Mouse (Mus musculus): ENCODE measurements around the gene Abhd10. TPM values are rescaled to one million over a fixed set of nuclear protein-coding genes. Genes with fewer than 3 reads are reported as not detected.

Abhd10 gene
- polyA plus RNA-seq, 1 experiment from 2014 or later = 39.5 TPM

- Histone ChIP-seq H3K27ac (ENCODE audit: low read depth, low read length) (no peak overlapping the region), H3K36me3 (ENCODE audit: control insufficient read depth, insufficient read depth, low read length) (peaks cover 29% of the 10 kb centered on the region), H3K9ac (ENCODE audit: low read depth, low read length) (no peak overlapping the region), H3K4me1 (ENCODE audit: control insufficient read depth, insufficient read depth, low read depth, low read length) (no peaks in the 10 kb centered on the region; the same call in 1 of the 2 replicates), H3K9me3 (ENCODE audit: control insufficient read depth, low read length) (no peaks in the 10 kb centered on the region), H3K27me3 (replicated peaks; ENCODE audit: control insufficient read depth, insufficient read depth, low read length) (no peaks in the 10 kb centered on the region), H3K4me2 (ENCODE audit: low read length) (no peak overlapping the region), H3K4me3 (ENCODE audit: low read length) (no peak overlapping the region)
- WGBS = 79% methylated on average over 5 of the region's 5 CpGs
- ATAC-seq = no peak
These were observed 28.1 kb downstream of the Abhd10 start for GRCm38 (mm10) chr16:45714489-45715150.

- Histone ChIP-seq H3K36me3 (ENCODE audit: control insufficient read depth, insufficient read depth, low read length) (peaks cover 29% of the 10 kb centered on the region), H3K27me3 (replicated peaks; ENCODE audit: control insufficient read depth, insufficient read depth, low read length) (no peaks in the 10 kb centered on the region), H3K4me3 (ENCODE audit: low read length) (no peak overlapping the region), H3K27ac (ENCODE audit: low read depth, low read length) (no peak overlapping the region), H3K4me1 (ENCODE audit: control insufficient read depth, insufficient read depth, low read depth, low read length) (no peaks in the 10 kb centered on the region), H3K4me2 (ENCODE audit: low read length) (no peak overlapping the region), H3K9ac (ENCODE audit: low read depth, low read length) (no peak overlapping the region), H3K9me3 (ENCODE audit: control insufficient read depth, low read length) (no peaks in the 10 kb centered on the region)
- no peak for ATAC-seq
- 81% methylated on average over 1 of the region's 1 CpGs for WGBS
These were observed 28.9 kb downstream of the Abhd10 start for GRCm38 (mm10) chr16:45713878-45714277.

- no peaks in the 10 kb centered on the region for H3K9me3 ChIP-seq (ENCODE audit: control insufficient read depth, low read length)
- no peak overlapping the region for H3K4me3 ChIP-seq (ENCODE audit: low read length)
- H3K27me3 ChIP-seq (replicated peaks; ENCODE audit: control insufficient read depth, insufficient read depth, low read length) = no peaks in the 10 kb centered on the region
- peaks cover 23% of the 10 kb centered on the region for H3K36me3 ChIP-seq (ENCODE audit: control insufficient read depth, insufficient read depth, low read length)
- no peak overlapping the region for H3K9ac ChIP-seq (ENCODE audit: low read depth, low read length)
- H3K4me1 ChIP-seq (ENCODE audit: control insufficient read depth, insufficient read depth, low read depth, low read length) = no peaks in the 10 kb centered on the region
- no peak overlapping the region for H3K27ac ChIP-seq (ENCODE audit: low read depth, low read length)
- ATAC-seq = no peak
- H3K4me2 ChIP-seq (ENCODE audit: low read length) = no peak overlapping the region
- 62% methylated on average over 5 of the region's 5 CpGs for WGBS
These were observed 29.5 kb downstream of the Abhd10 start for GRCm38 (mm10) chr16:45713261-45713660.

GRCm38 (mm10) chr16:45711263-45711662, 31.5 kb downstream of the Abhd10 start:
- H3K4me3 ChIP-seq (ENCODE audit: low read length) = no peak overlapping the region
- no peaks in the 10 kb centered on the region for H3K27me3 ChIP-seq (replicated peaks; ENCODE audit: control insufficient read depth, insufficient read depth, low read length)
- no peaks in the 10 kb centered on the region for H3K9me3 ChIP-seq (ENCODE audit: control insufficient read depth, low read length)
- H3K27ac ChIP-seq (ENCODE audit: low read depth, low read length) = no peak overlapping the region
- no peak overlapping the region for H3K4me2 ChIP-seq (ENCODE audit: low read length)
- ATAC-seq = peak; percentile 54; the same call in 1 of the 2 replicates
- no peaks in the 10 kb centered on the region for H3K4me1 ChIP-seq (ENCODE audit: control insufficient read depth, insufficient read depth, low read depth, low read length)
- H3K9ac ChIP-seq (ENCODE audit: low read depth, low read length) = no peak overlapping the region
- peaks cover 8% of the 10 kb centered on the region for H3K36me3 ChIP-seq (ENCODE audit: control insufficient read depth, insufficient read depth, low read length)
- WGBS = 74% methylated on average over 7 of the region's 7 CpGs

- H3K27ac ChIP-seq (ENCODE audit: low read depth, low read length) = no peak overlapping the region
- H3K27me3 ChIP-seq (replicated peaks; ENCODE audit: control insufficient read depth, insufficient read depth, low read length) = no peaks in the 10 kb centered on the region
- WGBS = 83% methylated on average over 5 of the region's 5 CpGs
- H3K4me3 ChIP-seq (ENCODE audit: low read length) = no peak overlapping the region
- ATAC-seq = no peak
- H3K9me3 ChIP-seq (ENCODE audit: control insufficient read depth, low read length) = no peaks in the 10 kb centered on the region
- H3K4me1 ChIP-seq (ENCODE audit: control insufficient read depth, insufficient read depth, low read depth, low read length) = peaks cover 3% of the 10 kb centered on the region; the same call in 1 of the 2 replicates
- no peak overlapping the region for H3K9ac ChIP-seq (ENCODE audit: low read depth, low read length)
- no peaks in the 10 kb centered on the region for H3K36me3 ChIP-seq (ENCODE audit: control insufficient read depth, insufficient read depth, low read length)
- H3K4me2 ChIP-seq (ENCODE audit: low read length) = no peak overlapping the region
These were observed 43.5 kb downstream of the Abhd10 start for GRCm38 (mm10) chr16:45699301-45699700.

GRCm38 (mm10) chr16:45697996-45698395, 44.8 kb downstream of the Abhd10 start:
- no peaks in the 10 kb centered on the region for H3K9me3 ChIP-seq (ENCODE audit: control insufficient read depth, low read length)
- no peaks in the 10 kb centered on the region for H3K36me3 ChIP-seq (ENCODE audit: control insufficient read depth, insufficient read depth, low read length)
- H3K27me3 ChIP-seq (replicated peaks; ENCODE audit: control insufficient read depth, insufficient read depth, low read length) = no peaks in the 10 kb centered on the region
- H3K4me3 ChIP-seq (ENCODE audit: low read length) = no peak overlapping the region
- no peak overlapping the region for H3K27ac ChIP-seq (ENCODE audit: low read depth, low read length)
- ATAC-seq = peak; percentile 88
- H3K4me1 ChIP-seq (ENCODE audit: control insufficient read depth, insufficient read depth, low read depth, low read length) = peaks cover 3% of the 10 kb centered on the region; the same call in 1 of the 2 replicates
- H3K9ac ChIP-seq (ENCODE audit: low read depth, low read length) = no peak overlapping the region
- H3K4me2 ChIP-seq (ENCODE audit: low read length) = no peak overlapping the region
- 53% methylated on average over 6 of the region's 6 CpGs for WGBS

GRCm38 (mm10) chr16:45695445-45696160, 47.2 kb downstream of the Abhd10 start:
- no peaks in the 10 kb centered on the region for H3K36me3 ChIP-seq (ENCODE audit: control insufficient read depth, insufficient read depth, low read length)
- H3K9me3 ChIP-seq (ENCODE audit: control insufficient read depth, low read length) = no peaks in the 10 kb centered on the region
- H3K4me2 ChIP-seq (ENCODE audit: low read length) = no peak overlapping the region
- WGBS = 49% methylated on average over 9 of the region's 9 CpGs
- peaks cover 4% of the 10 kb centered on the region for H3K4me1 ChIP-seq (ENCODE audit: control insufficient read depth, insufficient read depth, low read depth, low read length)
- H3K4me3 ChIP-seq (ENCODE audit: low read length) = no peak overlapping the region
- no peak overlapping the region for H3K27ac ChIP-seq (ENCODE audit: low read depth, low read length)
- peak; percentile 58 for ATAC-seq
- no peaks in the 10 kb centered on the region for H3K27me3 ChIP-seq (replicated peaks; ENCODE audit: control insufficient read depth, insufficient read depth, low read length)
- no peak overlapping the region for H3K9ac ChIP-seq (ENCODE audit: low read depth, low read length)

GRCm38 (mm10) chr16:45693558-45693957, 49.2 kb downstream of the Abhd10 start, which contains the start of gene Tmprss7:
Gene Tmprss7 (minus strand): TSS chr16:45693658.
- H3K4me3 ChIP-seq (ENCODE audit: low read length) = no peak within 1 kb of the TSS
- H3K9me3 ChIP-seq (ENCODE audit: control insufficient read depth, low read length) = no peaks in the 10 kb centered on the region
- no peak within 1 kb of the TSS for H3K27ac ChIP-seq (ENCODE audit: low read depth, low read length)
- no peak for ATAC-seq
- H3K36me3 ChIP-seq (ENCODE audit: control insufficient read depth, insufficient read depth, low read length) = no peaks in the 10 kb centered on the region
- H3K4me2 ChIP-seq (ENCODE audit: low read length) = no peak within 1 kb of the TSS
- H3K27me3 ChIP-seq (replicated peaks; ENCODE audit: control insufficient read depth, insufficient read depth, low read length) = no peaks in the 10 kb centered on the region
- WGBS = 66% methylated on average over 10 of the region's 10 CpGs
- peaks cover 8% of the 10 kb centered on the region for H3K4me1 ChIP-seq (ENCODE audit: control insufficient read depth, insufficient read depth, low read depth, low read length)
- H3K9ac ChIP-seq (ENCODE audit: low read depth, low read length) = no peak within 1 kb of the TSS

- no peak overlapping the region for H3K4me2 ChIP-seq (ENCODE audit: low read length)
- no peaks in the 10 kb centered on the region for H3K27me3 ChIP-seq (replicated peaks; ENCODE audit: control insufficient read depth, insufficient read depth, low read length)
- ATAC-seq = no peak
- no peaks in the 10 kb centered on the region for H3K9me3 ChIP-seq (ENCODE audit: control insufficient read depth, low read length)
- no peaks in the 10 kb centered on the region for H3K36me3 ChIP-seq (ENCODE audit: control insufficient read depth, insufficient read depth, low read length)
- H3K27ac ChIP-seq (ENCODE audit: low read depth, low read length) = no peak overlapping the region
- peaks cover 8% of the 10 kb centered on the region for H3K4me1 ChIP-seq (ENCODE audit: control insufficient read depth, insufficient read depth, low read depth, low read length)
- H3K4me3 ChIP-seq (ENCODE audit: low read length) = no peak overlapping the region
- H3K9ac ChIP-seq (ENCODE audit: low read depth, low read length) = no peak overlapping the region
- WGBS = 35% methylated on average over 3 of the region's 3 CpGs
These were observed 49.9 kb downstream of the Abhd10 start for GRCm38 (mm10) chr16:45692851-45693250.

Measured in hindbrain, embryonic 16.5 days (tissue).